Mouse (Mus musculus) lung, adult 2 months (tissue): ENCODE measurements at regions not wholly inside any gene's neighbourhood (a gene's known extent, or its start where the extent isn't known, plus 50 kb on each side); places are given as distances from the start of the nearest gene placed in this dataset.

Experiments used
- CTCF ChIP-seq: fragments of 200-500 bp; IDR thresholded peaks from 2 replicates; pipeline ENCODE4 v1.5.1; 2011; ENCODE audit warnings: mild to moderate bottlenecking, low read length, control low read depth; ENCODE audit not compliant: insufficient read depth
- POLR2A ChIP-seq: fragments of 200-500 bp; IDR thresholded peaks from 2 replicates; pipeline ENCODE4 v1.6.1; 2011; ENCODE audit warnings: low read depth, mild to moderate bottlenecking, control low read depth, low read length, borderline replicate concordance; ENCODE audit errors: extremely low read depth

DNA sequence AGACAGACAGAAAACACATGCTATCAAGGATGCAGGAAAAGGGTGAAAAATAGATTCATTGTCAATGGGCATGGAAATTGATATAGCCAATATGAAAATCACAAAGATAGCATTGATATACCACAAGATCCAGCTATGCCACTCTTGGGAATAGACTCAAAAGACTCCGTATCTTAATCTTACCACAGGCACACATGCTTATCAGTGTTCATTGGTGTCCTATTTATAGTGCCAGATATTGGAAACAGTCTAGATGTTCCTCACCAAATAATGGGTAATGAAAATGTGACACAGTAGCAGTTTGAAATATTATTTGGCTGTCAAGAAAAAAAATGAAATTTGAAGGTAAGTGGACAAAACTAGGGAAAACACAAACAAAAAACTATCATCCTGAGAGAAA lies 135.0 kb upstream of the Tet2 start:
- no peak for TF ChIP-seq CTCF
- no peak for TF ChIP-seq POLR2A
